Mouse (Mus musculus) heart, adult 2 months (tissue): Measurements from ENCODE around the gene Msh5. TPM values are rescaled to one million over a fixed set of nuclear protein-coding genes. Genes with fewer than 3 reads are reported as not detected.

Experiments
- DNase-seq, 2 experiments: peaks; one replicate each; pipeline ENCODE4 v3.0.0; 2021
- H3K27ac ChIP-seq: fragments of 200-600 bp; 2 replicates; pipeline ENCODE4 v1.8.1; 2022
- H3K27me3 ChIP-seq: fragments of 200-500 bp; 2 replicates; pipeline ENCODE4 v1.6.1; 2012; ENCODE audit warnings: mild to moderate bottlenecking, low read length, inconsistent platforms, mixed read lengths; ENCODE audit not compliant: control insufficient read depth, insufficient read depth
- H3K36me3 ChIP-seq: fragments of 200-500 bp; 2 replicates; pipeline ENCODE4 v1.6.1; 2012; ENCODE audit warnings: low read length, inconsistent platforms; ENCODE audit not compliant: control insufficient read depth, insufficient read depth
- H3K4me1 ChIP-seq: fragments of 200-500 bp; 2 replicates; pipeline ENCODE4 v1.6.1; 2011; ENCODE audit warnings: low read length; ENCODE audit not compliant: control insufficient read depth, insufficient read depth
- H3K4me3 ChIP-seq: fragments of 200-600 bp; 2 replicates; pipeline ENCODE4 v1.8.1; 2022
- H3K79me2 ChIP-seq: fragments of 200-500 bp; replicated peaks from 2 replicates; pipeline ENCODE4 v1.6.1; 2012; ENCODE audit warnings: mild to moderate bottlenecking, inconsistent platforms, low read length, moderate library complexity, mixed read lengths; ENCODE audit not compliant: control insufficient read depth, insufficient read depth
- H3K9ac ChIP-seq: fragments of 200-500 bp; 2 replicates; pipeline ENCODE4 v1.6.1; 2012; ENCODE audit warnings: low read depth, mild to moderate bottlenecking, control low read depth, inconsistent platforms, low read length, mixed read lengths
- CTCF ChIP-seq: fragments of 200-600 bp; IDR thresholded peaks from 2 replicates; pipeline ENCODE4 v1.8.1; 2022; ENCODE audit warnings: antibody characterized with exemption, mild to moderate bottlenecking, moderate library complexity
- EP300 ChIP-seq: fragments of 200-500 bp; IDR thresholded peaks from 2 replicates; pipeline ENCODE4 v1.6.1; 2011; ENCODE audit warnings: low read depth, low read length, control low read depth; ENCODE audit not compliant: insufficient read depth
- POLR2A ChIP-seq: fragments of 200-500 bp; IDR thresholded peaks from 2 replicates; pipeline ENCODE4 v1.6.1; 2011; ENCODE audit warnings: mild to moderate bottlenecking, low read depth, low read length, control low read depth; ENCODE audit not compliant: insufficient read depth
- WGBS: fragments of 180-500 bp; shearing (Covaris S2); methylation state at CpG from one replicate; pipeline ENCODE4 v1.1.7; 2018; 5-methylcytosine and 5-hydroxymethylcytosine counted together
- intact Hi-C: fragments of 180-260 bp; cut with DNase I; formaldehyde crosslinking; loops from one replicate; pipeline ENCODE4 v1.15.1; 2025
- polyA plus RNA-seq: library from polyadenylated mRNA; depleted of rRNA; stranded (reverse); fragments of >200 nt; gene quantifications from 2 replicates; pipeline ENCODE4 v1.2.3, GENCODE M21; 2012
- total RNA-seq, 2 experiments: library from RNA; stranded (reverse); gene quantifications; 2 replicates each; pipeline ENCODE4 v1.2.3; 2021

The Msh5 gene
- total and polyA plus RNA-seq, 3 experiments = 0.23 to 1.2 (median 0.29) TPM

- Histone ChIP-seq H3K36me3 (no peaks in the 10 kb centered on the region), H3K79me2 (no peaks in the 10 kb centered on the region), H3K27me3 (no peaks in the 10 kb centered on the region), H3K4me3 (no peak overlapping the region), H3K9ac (no peak overlapping the region), H3K27ac (no peak overlapping the region), H3K4me1 (peaks cover 5% of the 10 kb centered on the region)
- 64% methylated on average over 17 of the region's 17 CpGs for WGBS
- intact Hi-C loops = no loop called here
- TF ChIP-seq POLR2A (no peak), CTCF (no peak), EP300 (no peak)
- no peak for DNase-seq
Observed at GRCm38 (mm10) chr17:35074097-35074496, 27.6 kb upstream of the Msh5 start.

- no peak overlapping the region for H3K27ac ChIP-seq
- no peak overlapping the region for H3K4me3 ChIP-seq
- TF ChIP-seq POLR2A (no peak), EP300 (no peak), CTCF (no peak)
- H3K27me3 ChIP-seq = no peaks in the 10 kb centered on the region; the same call in 1 of the 2 replicates
- H3K9ac ChIP-seq = no peak overlapping the region
- intact Hi-C loops = no loop called here
- DNase-seq = no peak
- H3K36me3 ChIP-seq = no peaks in the 10 kb centered on the region
- WGBS = 82% methylated on average over 9 of the region's 9 CpGs
- H3K4me1 ChIP-seq = no peaks in the 10 kb centered on the region
- H3K79me2 ChIP-seq = no peaks in the 10 kb centered on the region
Observed at GRCm38 (mm10) chr17:35071454-35071853, 24.9 kb upstream of the Msh5 start.

- TF ChIP-seq EP300 (no peak), CTCF (no peak), POLR2A (no peak)
- Histone ChIP-seq H3K27ac (no peak overlapping the region), H3K4me3 (no peak overlapping the region), H3K9ac (no peak overlapping the region), H3K79me2 (no peaks in the 10 kb centered on the region), H3K4me1 (no peaks in the 10 kb centered on the region), H3K27me3 (no peaks in the 10 kb centered on the region; the same call in 1 of the 2 replicates), H3K36me3 (no peaks in the 10 kb centered on the region)
- intact Hi-C loops = no loop called here
- whole genome bisulfite sequencing = 29% methylated on average over 6 of the region's 6 CpGs
- DNase-seq = peak in 1 of 2 experiments; percentile 32
Observed at GRCm38 (mm10) chr17:35070556-35071229, 24.1 kb upstream of the Msh5 start.

- Histone ChIP-seq H3K79me2 (no peaks in the 10 kb centered on the region), H3K4me1 (peaks cover 2% of the 10 kb centered on the region), H3K4me3 (no peak overlapping the region), H3K9ac (no peak overlapping the region), H3K36me3 (no peaks in the 10 kb centered on the region), H3K27me3 (no peaks in the 10 kb centered on the region; the same call in 1 of the 2 replicates), H3K27ac (no peak overlapping the region)
- intact Hi-C loops = no loop called here
- WGBS = 62% methylated on average over 17 of the region's 17 CpGs
- no peak for DNase-seq
- TF ChIP-seq POLR2A (no peak), EP300 (no peak), CTCF (no peak)
Observed at GRCm38 (mm10) chr17:35068213-35068914, 21.8 kb upstream of the Msh5 start.

GRCm38 (mm10) chr17:35066084-35066483, 19.5 kb upstream of the Msh5 start, which contains the start of gene Mpig6b:
Gene Mpig6b, minus strand, starts transcription at chr17:35066184.
- Histone ChIP-seq H3K9ac (peak within 1 kb of the TSS; percentile 36; the same call in 1 of the 2 replicates), H3K27ac (no peak within 1 kb of the TSS), H3K27me3 (no peaks in the 10 kb centered on the region; the same call in 1 of the 2 replicates), H3K4me3 (peak within 1 kb of the TSS; percentile 18; the same call in 1 of the 2 replicates), H3K36me3 (no peaks in the 10 kb centered on the region), H3K79me2 (no peaks in the 10 kb centered on the region), H3K4me1 (peaks cover 2% of the 10 kb centered on the region)
- no peak for TF ChIP-seq CTCF
- no peak for TF ChIP-seq POLR2A
- TF ChIP-seq EP300 = no peak
- DNase-seq = no peak
- WGBS = 71% methylated on average over 10 of the region's 10 CpGs
- intact Hi-C loops = no loop called here
